Mouse (Mus musculus) bone marrow, adult 2 months (tissue): ENCODE data around the gene Kcmf1. TPM values are rescaled to one million over a fixed set of nuclear protein-coding genes. Genes with fewer than 3 reads are reported as not detected.

Experiments used
- H3K27ac ChIP-seq: fragments of 200-500 bp; 2 replicates; pipeline ENCODE4 v1.5.1; 2012; ENCODE audit warnings: low read depth, mild to moderate bottlenecking, control low read depth, inconsistent platforms, low read length; ENCODE audit not compliant: control insufficient read depth, poor library complexity, insufficient read depth
- H3K4me1 ChIP-seq: fragments of 200-500 bp; 2 replicates; pipeline ENCODE4 v1.6.1; 2011; ENCODE audit warnings: low read length; ENCODE audit not compliant: control insufficient read depth, insufficient read depth
- H3K4me3 ChIP-seq: fragments of 200-500 bp; replicated peaks from 2 replicates; pipeline ENCODE3; 2011; ENCODE audit warnings: mild to moderate bottlenecking, low read depth, low read length, control low read depth; ENCODE audit not compliant: control insufficient read depth
- CTCF ChIP-seq: fragments of 200-500 bp; IDR thresholded peaks from 2 replicates; pipeline ENCODE4 v1.5.1; 2011; ENCODE audit warnings: low read length, control low read depth; ENCODE audit not compliant: control insufficient read depth, insufficient read depth
- POLR2A ChIP-seq: fragments of 200-500 bp; IDR thresholded peaks from 2 replicates; pipeline ENCODE4 v1.6.1; 2011; ENCODE audit warnings: low read depth, mild to moderate bottlenecking, control low read depth, low read length, borderline replicate concordance; ENCODE audit not compliant: control insufficient read depth
- WGBS: fragments of 180-500 bp; shearing (Covaris S2); methylation state at CpG from one replicate; pipeline ENCODE4 v1.1.7; 2018; 5-methylcytosine and 5-hydroxymethylcytosine counted together
- polyA plus RNA-seq: library from polyadenylated mRNA; stranded (reverse); fragments of >200 nt; gene quantifications from 2 replicates; pipeline ENCODE4 v1.2.4, GENCODE M21; 2011; ENCODE audit warnings: low replicate concordance; ENCODE audit not compliant: missing spikeins, insufficient read depth, insufficient read length

The Kcmf1 gene
- polyA plus RNA-seq, 1 experiment = 51.4 TPM

GRCm38 (mm10) chr6:72931533-72931932 lies 31.8 kb upstream of the Kcmf1 start:
- WGBS = 70% methylated on average over 3 of the region's 3 CpGs
- no peak overlapping the region for H3K27ac ChIP-seq
- H3K4me3 ChIP-seq = no peak overlapping the region
- TF ChIP-seq POLR2A = no peak
- TF ChIP-seq CTCF = no peak
- H3K4me1 ChIP-seq = no peaks in the 10 kb centered on the region; the same call in 1 of the 2 replicates

DNA sequence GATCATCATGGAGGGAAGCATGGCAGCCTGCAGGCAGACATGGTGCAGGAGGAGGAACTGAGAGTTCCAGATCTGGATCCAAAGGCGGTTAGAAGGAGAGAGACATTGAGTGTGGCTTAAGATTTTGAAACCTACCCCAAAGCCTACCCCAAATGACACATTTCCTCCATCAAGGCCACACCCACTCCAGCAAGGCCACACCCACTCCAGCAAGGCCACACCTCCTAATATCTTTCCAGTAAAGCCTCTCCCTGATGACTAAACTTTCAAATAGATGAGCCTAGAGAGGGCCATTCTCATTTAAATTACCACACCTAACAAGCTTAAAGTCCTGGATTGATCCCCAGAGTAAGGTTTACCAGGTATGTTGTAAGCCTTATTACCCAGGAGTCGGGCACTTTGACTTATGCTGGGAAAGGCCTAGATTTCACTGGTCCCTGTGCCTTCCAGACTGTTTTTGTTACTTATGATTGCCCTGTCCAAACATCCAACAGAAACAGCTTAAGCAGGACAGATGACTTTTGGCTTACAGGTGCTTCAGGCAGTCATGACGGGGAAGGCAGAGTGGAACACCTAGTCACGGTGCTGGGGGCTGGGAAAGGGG lies 30.1 kb upstream of the Kcmf1 start:
- no peaks in the 10 kb centered on the region; the same call in 1 of the 2 replicates for H3K4me1 ChIP-seq
- 69% methylated on average over 4 of the region's 4 CpGs for whole genome bisulfite sequencing
- no peak overlapping the region for H3K4me3 ChIP-seq
- no peak overlapping the region for H3K27ac ChIP-seq
- TF ChIP-seq POLR2A (no peak), CTCF (no peak)

- H3K27ac ChIP-seq = no peak overlapping the region
- no peak overlapping the region for H3K4me3 ChIP-seq
- no peaks in the 10 kb centered on the region for H3K4me1 ChIP-seq
- no peak for TF ChIP-seq CTCF
- TF ChIP-seq POLR2A = no peak
- 48% methylated on average over 9 of the region's 9 CpGs for WGBS
These were observed 27.1 kb upstream of the Kcmf1 start for GRCm38 (mm10) chr6:72926755-72927482.

- 69% methylated on average over 4 of the region's 4 CpGs for WGBS
- no peak overlapping the region for H3K4me3 ChIP-seq
- H3K27ac ChIP-seq = no peak overlapping the region
- no peaks in the 10 kb centered on the region for H3K4me1 ChIP-seq
- TF ChIP-seq POLR2A (no peak), CTCF (no peak)
These were observed 26.3 kb upstream of the Kcmf1 start for GRCm38 (mm10) chr6:72926031-72926430.

DNA sequence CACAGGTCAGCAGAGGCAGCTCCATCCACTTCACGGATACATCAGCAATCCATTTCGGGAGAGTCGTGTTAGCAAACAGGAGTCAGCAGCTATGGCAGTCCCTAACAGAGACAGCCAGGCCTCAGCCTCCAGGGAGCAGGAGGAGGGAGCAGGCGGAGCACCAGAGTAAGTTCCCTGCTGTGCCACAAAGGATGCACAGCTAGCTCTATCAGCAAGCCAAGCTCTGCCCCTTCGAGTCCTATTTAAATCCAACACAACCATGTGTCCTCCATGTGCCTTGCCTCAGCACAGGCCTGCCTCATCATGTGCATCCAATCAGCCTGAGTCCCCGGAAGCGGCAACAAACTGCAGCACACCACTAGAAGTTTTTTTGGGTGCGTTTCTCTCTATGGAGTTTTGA lies 23.6 kb upstream of the Kcmf1 start:
- Histone ChIP-seq H3K4me3 (no peak overlapping the region), H3K27ac (no peak overlapping the region), H3K4me1 (no peaks in the 10 kb centered on the region)
- WGBS = 84% methylated on average over 8 of the region's 8 CpGs
- no peak for TF ChIP-seq CTCF
- no peak for TF ChIP-seq POLR2A

DNA sequence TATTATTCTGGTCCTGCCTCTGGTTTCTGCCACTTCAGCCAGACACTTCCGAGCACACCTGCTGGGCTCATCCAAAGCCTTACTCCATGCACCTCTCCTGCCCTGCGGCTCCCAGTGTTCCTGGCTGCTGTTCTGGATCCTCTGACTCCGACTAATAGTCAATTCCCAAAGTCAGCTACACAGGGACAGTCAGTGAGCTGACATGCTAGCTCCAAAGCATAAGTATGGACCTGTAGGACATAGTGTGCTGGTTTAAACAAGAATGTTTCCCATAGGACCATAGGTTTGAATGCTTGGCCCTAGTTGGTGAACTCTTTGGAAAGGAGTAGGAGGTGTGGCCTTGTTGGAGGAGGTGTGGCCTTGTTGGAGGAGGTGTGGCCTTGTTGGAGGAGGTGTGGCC lies 21.3 kb upstream of the Kcmf1 start:
- Histone ChIP-seq H3K4me1 (no peaks in the 10 kb centered on the region), H3K4me3 (no peak overlapping the region), H3K27ac (no peak overlapping the region)
- no peak for TF ChIP-seq CTCF
- no peak for TF ChIP-seq POLR2A
- 90% methylated on average over 3 of the region's 3 CpGs for WGBS

- 72% methylated on average over 9 of the region's 9 CpGs for WGBS
- TF ChIP-seq CTCF (no peak), POLR2A (no peak)
- no peaks in the 10 kb centered on the region for H3K4me1 ChIP-seq
- no peak overlapping the region for H3K4me3 ChIP-seq
- H3K27ac ChIP-seq = no peak overlapping the region
These were observed 18.8 kb upstream of the Kcmf1 start for GRCm38 (mm10) chr6:72918510-72919033.

DNA sequence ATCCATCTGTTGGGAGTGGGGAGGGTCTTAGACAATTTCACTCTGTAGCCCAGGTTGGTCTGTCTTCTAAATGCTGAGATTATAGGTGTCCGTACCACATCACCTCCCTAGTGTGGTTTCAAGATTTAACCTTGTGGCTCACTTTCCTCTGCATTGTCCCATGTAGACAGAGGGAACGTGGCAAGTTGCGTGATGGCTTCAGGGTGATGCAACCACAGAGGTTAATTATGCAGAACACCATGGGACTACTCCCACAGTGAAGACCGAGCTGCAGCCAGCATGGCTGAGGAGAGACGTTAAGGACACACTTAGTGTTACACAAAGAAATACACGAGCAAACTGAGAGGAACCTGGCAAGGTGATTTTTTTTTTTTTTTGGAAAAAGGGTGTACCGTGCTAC lies 16.6 kb upstream of the Kcmf1 start:
- no peak for TF ChIP-seq CTCF
- no peaks in the 10 kb centered on the region for H3K4me1 ChIP-seq
- no peak overlapping the region for H3K27ac ChIP-seq
- WGBS = 52% methylated on average over 7 of the region's 7 CpGs
- no peak overlapping the region for H3K4me3 ChIP-seq
